In the genomic region with DNA sequence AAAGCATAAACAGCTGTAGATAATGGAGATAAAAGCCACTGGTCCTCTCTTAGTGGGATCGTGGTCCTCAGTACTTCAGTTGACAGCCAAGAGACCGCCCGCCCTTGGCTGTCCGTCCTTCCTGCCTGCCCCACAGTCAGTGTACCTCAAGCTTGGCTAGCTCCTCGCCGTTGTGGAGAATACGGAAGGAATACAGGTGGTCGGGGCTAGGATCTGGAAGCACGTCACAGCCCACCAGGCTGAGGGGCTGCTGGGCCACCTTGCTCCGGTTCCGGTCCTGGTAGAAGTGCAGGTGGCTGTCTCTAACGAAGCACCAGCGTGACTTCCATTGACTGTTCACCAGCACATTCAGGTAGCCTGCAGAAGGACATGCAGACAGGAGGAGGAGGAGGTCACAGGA, we compare ENCODE assay signal across 22 mouse cellular contexts. TPM values are rescaled to one million over a fixed set of nuclear protein-coding genes. Genes with fewer than 3 reads are reported as not detected.
DNase-seq lines count a peak whose midpoint lies in the region; ATAC-seq and TF ChIP-seq lines count a peak whose summit lies in the region.
"Had no signal": no experiment of that assay in that cellular context is flagged by ENCODE, and none has a peak within 500 bp of the region (broad histone marks: within the 10 kb centered on the region; RNA-seq: fewer than 3 reads in every experiment).

No protein-coding gene starts in this region.

- peak overlapping the region; percentile 18; the same call in 1 of the 2 replicates for H3K9ac ChIP-seq in kidney, embryonic 14.5 days (ENCODE audit: low read depth, low read length)
- H3K9ac ChIP-seq in limb, embryonic 13.5 days = 0 out of 2 replicates have a peak overlapping the region, but pooled peaks have one; percentile 40
- no peak overlapping the region for H3K9ac ChIP-seq in stomach, embryonic 16.5 days (ENCODE audit: low read length)
- H3K9ac ChIP-seq: embryonic facial prominence, embryonic 13.5 days; heart, embryonic 12.5 days; liver, embryonic 14.5 days; neural tube, embryonic 13.5 days had no signal

- peak overlapping the region; percentile 73 for H3K27ac ChIP-seq in gastrocnemius, adult 2 months
- 0 out of 2 replicates have a peak overlapping the region, but pooled peaks have one; percentile 47 for H3K27ac ChIP-seq in kidney, embryonic 14.5 days (ENCODE audit: low read depth, low read length)
- no peak overlapping the region for H3K27ac ChIP-seq in limb, embryonic 13.5 days
- H3K27ac ChIP-seq in limb, embryonic 10.5 days = no peak overlapping the region
- H3K27ac ChIP-seq in stomach, embryonic 16.5 days (ENCODE audit: low read length) = peak overlapping the region; percentile 24; the same call in 1 of the 2 replicates
- H3K27ac ChIP-seq: embryonic facial prominence, embryonic 13.5 days; liver, embryonic 14.5 days; midbrain, embryonic 10.5 days; neural tube, embryonic 13.5 days had no signal

- WGBS in kidney, embryonic 14.5 days = 90% methylated on average over 13 of the region's 13 CpGs
- 92% methylated on average over 13 of the region's 13 CpGs for WGBS in limb, embryonic 13.5 days
- WGBS in limb, embryonic 10.5 days = 91% methylated on average over 13 of the region's 13 CpGs
- 86% methylated on average over 13 of the region's 13 CpGs for WGBS in stomach, embryonic 16.5 days

- H3K4me1 ChIP-seq in kidney, embryonic 14.5 days (ENCODE audit: control insufficient read depth, insufficient read depth, low read length) = 0 out of 2 replicates have a peak, but pooled peaks cover 10% of the 10 kb centered on the region
- no peaks in the 10 kb centered on the region for H3K4me1 ChIP-seq in limb, embryonic 13.5 days
- peaks cover 5% of the 10 kb centered on the region; the same call in 1 of the 2 replicates for H3K4me1 ChIP-seq in limb, embryonic 10.5 days
- H3K4me1 ChIP-seq in stomach, embryonic 16.5 days (ENCODE audit: control insufficient read depth, insufficient read depth, low read length) = no peaks in the 10 kb centered on the region
- H3K4me1 ChIP-seq: heart, embryonic 12.5 days; neural tube, embryonic 13.5 days had no signal

- no peaks in the 10 kb centered on the region for H3K9me3 ChIP-seq in kidney, embryonic 14.5 days (ENCODE audit: control insufficient read depth, low read length)
- H3K9me3 ChIP-seq in limb, embryonic 13.5 days = no peaks in the 10 kb centered on the region
- H3K9me3 ChIP-seq in limb, embryonic 10.5 days (replicated peaks) = no peaks in the 10 kb centered on the region
- no peaks in the 10 kb centered on the region for H3K9me3 ChIP-seq in stomach, embryonic 16.5 days (replicated peaks; ENCODE audit: control insufficient read depth, low read length)
- H3K9me3 ChIP-seq: embryonic facial prominence, embryonic 13.5 days; G1E; heart, embryonic 12.5 days; midbrain, embryonic 10.5 days; neural tube, embryonic 13.5 days had no signal

- H3K27me3 ChIP-seq in kidney, embryonic 14.5 days (ENCODE audit: control insufficient read depth, insufficient read depth, low read length) = no peaks in the 10 kb centered on the region
- H3K27me3 ChIP-seq in limb, embryonic 13.5 days = no peaks in the 10 kb centered on the region
- peaks cover 20% of the 10 kb centered on the region for H3K27me3 ChIP-seq in limb, embryonic 10.5 days (ENCODE audit: low read depth, poor library complexity, severe bottlenecking)
- no peaks in the 10 kb centered on the region for H3K27me3 ChIP-seq in stomach, embryonic 16.5 days (ENCODE audit: control insufficient read depth, insufficient read depth, low read length)
- H3K27me3 ChIP-seq: embryonic facial prominence, embryonic 13.5 days; neural tube, embryonic 13.5 days had no signal

- intact Hi-C loops in gastrocnemius, adult 2 months (cut with DNase I) = loop anchor here (10.0 kb wide), 1 partner anchor 215 kb away; no protein-coding TSS in a partner anchor
- intact Hi-C loops in gastrocnemius, postnatal 14 days (cut with DNase I; ENCODE audit: low total_unique reads) = loop anchor here (2.0 to 5.0 kb wide), 2 partner anchors 87 to 113 kb away; a partner anchor contains a TSS

- no peak for DNase-seq in gastrocnemius, adult 2 months
- DNase-seq in gastrocnemius, postnatal 14 days = no peak
- no peak for DNase-seq in kidney, postnatal 10 days
- no peak for DNase-seq in limb, embryonic 10.5 days (ENCODE audit: low spot score)
- no peak for DNase-seq in adrenal gland, adult (ENCODE audit: inconsistent age in 2 of 2, low spot score in 1 of 2)

- no peak overlapping the region for H3K4me2 ChIP-seq in kidney, embryonic 14.5 days (replicated peaks; ENCODE audit: low read depth, low read length)
- no peak overlapping the region for H3K4me2 ChIP-seq in limb, embryonic 13.5 days (replicated peaks)
- H3K4me2 ChIP-seq in stomach, embryonic 16.5 days (ENCODE audit: low read depth, low read length) = no peak overlapping the region
- H3K4me2 ChIP-seq: embryonic facial prominence, embryonic 13.5 days; heart, embryonic 12.5 days; neural tube, embryonic 13.5 days had no signal

- no peak for TF ChIP-seq CTCF in gastrocnemius, adult 2 months (IDR thresholded peaks at IDR 0.05)

- H3K4me3 ChIP-seq in gastrocnemius, adult 2 months = no peak overlapping the region
- no peak overlapping the region for H3K4me3 ChIP-seq in kidney, embryonic 14.5 days (ENCODE audit: low read length)
- no peak overlapping the region for H3K4me3 ChIP-seq in limb, embryonic 13.5 days
- H3K4me3 ChIP-seq in limb, embryonic 10.5 days = no peak overlapping the region
- H3K4me3 ChIP-seq in stomach, embryonic 16.5 days (replicated peaks; ENCODE audit: low read length) = no peak overlapping the region
- H3K4me3 ChIP-seq: embryonic facial prominence, embryonic 13.5 days; erythroblast, embryonic 14.5 days; heart, embryonic 12.5 days; midbrain, embryonic 10.5 days; neural tube, embryonic 13.5 days had no signal

- ATAC-seq in kidney, embryonic 14.5 days (ENCODE audit: low FRiP score, low TSS enrichment) = no peak
- no peak for ATAC-seq in limb, embryonic 13.5 days (ENCODE audit: low FRiP score, low read depth)
- no peak for ATAC-seq in stomach, embryonic 16.5 days (ENCODE audit: insufficient read depth, low FRiP score)

- peaks cover 4% of the 10 kb centered on the region; the same call in 1 of the 2 replicates for H3K36me3 ChIP-seq in kidney, embryonic 14.5 days (ENCODE audit: control insufficient read depth, insufficient read depth, low read length)
- no peaks in the 10 kb centered on the region for H3K36me3 ChIP-seq in limb, embryonic 13.5 days
- H3K36me3 ChIP-seq in limb, embryonic 10.5 days = no peaks in the 10 kb centered on the region
- no peaks in the 10 kb centered on the region for H3K36me3 ChIP-seq in stomach, embryonic 16.5 days (ENCODE audit: control insufficient read depth, insufficient read depth, low read length)
- H3K36me3 ChIP-seq: embryonic facial prominence, embryonic 13.5 days; heart, embryonic 12.5 days; midbrain, embryonic 10.5 days; neural tube, embryonic 13.5 days had no signal

RNA-seq across cellular contexts. Expression of a gene that starts 46.2 kb away (rescaled TPM):
- not detected for total RNA-seq in gastrocnemius, adult 2 months (2021)
- total RNA-seq in gastrocnemius, postnatal 14 days (2021) = not detected
- 10.0 and 16.1 TPM in 2 replicates for polyA plus RNA-seq in kidney, embryonic 14.5 days (2014; fragmentation: Nextera tagmentation; extraction: Ambion mirVana)
- polyA plus RNA-seq in limb, embryonic 13.5 days (2015; fragmentation: Nextera tagmentation; extraction: Ambion mirVana) = 4.5 and 4.8 TPM in 2 replicates
- 3.7 and 4.9 TPM in 2 replicates for polyA plus RNA-seq in limb, embryonic 10.5 days (2016; fragmentation: Nextera tagmentation; extraction: Ambion mirVana)
- 2.5 and 2.9 TPM in 2 replicates for polyA plus RNA-seq in stomach, embryonic 16.5 days (2015; fragmentation: Nextera tagmentation; extraction: Ambion mirVana)
- total RNA-seq: adrenal gland, postnatal 14 days; G1E; gastrocnemius, postnatal 10 days; granulocyte monocyte progenitor cell, adult 5-6 weeks; hematopoietic stem cell, adult 5-6 weeks; layer of hippocampus, postnatal 25 days; megakaryocyte progenitor cell, adult 5-6 weeks had no signal
- polyA plus RNA-seq: erythroblast, embryonic 14.5 days; G1E; heart, postnatal 0 days had no signal

Comparison
In these comparisons a context has a peak if more than half of its experiments do, and no peak if none do; other contexts are left out.
1. H3K27ac ChIP-seq: peak in gastrocnemius, adult 2 months (single experiment), kidney, embryonic 14.5 days (single experiment) and stomach, embryonic 16.5 days (single experiment); none in limb, embryonic 13.5 days (single experiment) and limb, embryonic 10.5 days (single experiment).